Mouse (Mus musculus) embryonic fibroblast, embryonic 13.5 days (primary cell): ENCODE measurements around the gene 1700025G04Rik.

Experiments
- CTCF ChIP-seq: IDR thresholded peaks from 2 replicates; pipeline ENCODE4 v1.5.1; 2011; ENCODE audit warnings: mild to moderate bottlenecking, control low read depth, low read length, moderate library complexity, borderline replicate concordance; ENCODE audit not compliant: insufficient read depth
- POLR2A ChIP-seq: IDR thresholded peaks from 2 replicates; pipeline ENCODE4 v1.6.1; 2011; ENCODE audit warnings: low read depth, mild to moderate bottlenecking, control low read depth, low read length, moderate library complexity

DNA sequence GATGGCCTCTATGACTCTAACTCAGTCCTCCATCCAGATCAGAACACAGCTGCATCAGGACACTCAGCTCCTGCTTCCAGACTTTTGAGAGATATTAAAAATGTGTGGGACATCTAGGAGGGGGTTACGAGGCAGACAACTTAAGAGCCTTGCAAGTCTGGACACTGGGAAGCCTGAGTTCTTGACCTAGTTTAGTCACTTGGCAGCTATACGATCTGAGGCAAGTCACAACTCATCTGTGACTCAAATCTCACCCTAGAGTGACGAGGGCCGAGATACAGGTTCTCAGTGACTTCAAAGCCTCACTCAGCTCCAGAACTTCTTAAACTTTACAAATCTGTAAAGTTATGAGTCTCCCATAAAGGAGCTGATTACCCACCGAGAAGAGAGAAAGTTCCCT, 36.8 kb downstream of the 1700025G04Rik start:
- TF ChIP-seq POLR2A (no peak), CTCF (no peak)
